Mouse (Mus musculus): ENCODE results near the gene Npas2. TPM values are rescaled to one million over a fixed set of nuclear protein-coding genes. Genes with fewer than 3 reads are reported as not detected.
A peak's percentile ranks its signal among the peaks of the same experiment; 100 is the strongest.

Gene Npas2
- polyA plus RNA-seq, 1 experiment from 2014 or later, result 0.59 TPM

GRCm38 (mm10) chr1:39194959-39195358, 1.4 kb downstream of the Npas2 start:
- peak overlapping the region; percentile 67; the same call in 1 of the 2 replicates for H3K4me3 ChIP-seq (ENCODE audit: low read depth, low read length)
- TF ChIP-seq CTCF (IDR thresholded peaks at IDR 0.05; ENCODE audit: low read depth), result no peak
- no peak for ATAC-seq (ENCODE audit: insufficient read depth)
- peaks cover 37% of the 10 kb centered on the region for H3K27me3 ChIP-seq (ENCODE audit: insufficient read depth, low read length)
- no peak overlapping the region for H3K27ac ChIP-seq (ENCODE audit: low read depth)
- no peak overlapping the region for H3K9ac ChIP-seq
- H3K36me3 ChIP-seq (ENCODE audit: insufficient read depth), result no peaks in the 10 kb centered on the region
- no peak for DNase-seq
- peak overlapping the region; percentile 99 for H3K4me2 ChIP-seq
- no peaks in the 10 kb centered on the region for H3K9me3 ChIP-seq (ENCODE audit: low read depth, low read length)
- 3% methylated on average over 11 of the region's 11 CpGs for WGBS
- H3K4me1 ChIP-seq (ENCODE audit: insufficient read depth), result peaks cover 8% of the 10 kb centered on the region; the same call in 1 of the 2 replicates

GRCm38 (mm10) chr1:39196126-39196525, 2.6 kb downstream of the Npas2 start:
- H3K4me1 ChIP-seq (ENCODE audit: insufficient read depth), result peaks cover 8% of the 10 kb centered on the region; the same call in 1 of the 2 replicates
- no peak overlapping the region for H3K4me2 ChIP-seq
- no peaks in the 10 kb centered on the region for H3K9me3 ChIP-seq (ENCODE audit: low read depth, low read length)
- no peak overlapping the region for H3K27ac ChIP-seq (ENCODE audit: low read depth)
- peaks cover 37% of the 10 kb centered on the region for H3K27me3 ChIP-seq (ENCODE audit: insufficient read depth, low read length)
- no peak overlapping the region for H3K9ac ChIP-seq
- no peak for TF ChIP-seq CTCF (IDR thresholded peaks at IDR 0.05; ENCODE audit: low read depth)
- 35% methylated on average over 6 of the region's 6 CpGs for WGBS
- no peak overlapping the region for H3K4me3 ChIP-seq (ENCODE audit: low read depth, low read length)
- DNase-seq (no peak), ATAC-seq (ENCODE audit: insufficient read depth) (no peak)
- H3K36me3 ChIP-seq (ENCODE audit: insufficient read depth), result no peaks in the 10 kb centered on the region

DNA sequence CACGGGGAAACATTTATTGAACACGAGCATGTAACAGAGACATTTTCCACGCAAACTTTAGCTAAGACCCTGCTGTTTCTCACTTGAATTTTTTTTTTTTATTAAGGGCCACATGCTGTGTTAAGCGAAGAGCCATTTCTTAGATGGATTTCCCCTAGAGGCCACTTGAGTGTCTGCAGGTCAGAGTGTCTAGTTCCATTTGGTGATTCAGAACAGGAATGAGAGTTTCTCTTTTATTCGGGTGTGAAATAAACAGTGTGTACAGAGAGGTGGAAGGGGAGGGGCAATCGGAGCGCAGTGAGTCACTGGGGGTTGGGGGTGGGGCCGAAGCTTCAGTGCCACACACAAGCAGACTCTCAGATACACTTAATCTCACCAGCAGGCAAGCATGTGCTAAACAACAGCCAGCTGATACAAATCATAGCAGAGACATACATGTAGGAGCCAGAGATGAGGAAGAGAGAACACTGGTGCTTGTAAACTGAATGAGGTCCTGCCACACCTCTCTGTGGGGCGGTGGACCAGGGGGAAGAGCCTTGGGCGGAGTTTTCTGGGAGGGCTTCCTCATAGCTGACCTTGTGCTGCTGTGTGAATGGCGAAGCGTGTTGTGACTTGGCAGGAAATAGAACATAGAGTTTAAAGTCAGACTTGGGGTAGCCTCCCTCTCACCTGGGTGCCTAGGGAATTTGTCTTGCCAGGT, 3.3 kb downstream of the Npas2 start:
- no peak for ATAC-seq (ENCODE audit: insufficient read depth)
- no peak overlapping the region for H3K27ac ChIP-seq (ENCODE audit: low read depth)
- 38% methylated on average over 12 of the region's 12 CpGs for WGBS

GRCm38 (mm10) chr1:39205021-39205420, 11.5 kb downstream of the Npas2 start:
- TF ChIP-seq CTCF (IDR thresholded peaks at IDR 0.05; ENCODE audit: low read depth), result no peak
- Histone ChIP-seq H3K27ac (ENCODE audit: low read depth) (no peak overlapping the region), H3K4me2 (no peak overlapping the region), H3K9me3 (ENCODE audit: low read depth, low read length) (no peaks in the 10 kb centered on the region), H3K27me3 (ENCODE audit: insufficient read depth, low read length) (no peaks in the 10 kb centered on the region), H3K36me3 (ENCODE audit: insufficient read depth) (no peaks in the 10 kb centered on the region), H3K4me3 (ENCODE audit: low read depth, low read length) (no peak overlapping the region), H3K4me1 (ENCODE audit: insufficient read depth) (no peaks in the 10 kb centered on the region), H3K9ac (no peak overlapping the region)
- ATAC-seq (ENCODE audit: insufficient read depth), result no peak
- no peak for DNase-seq
- 65% methylated on average over 10 of the region's 10 CpGs for WGBS

More for the DNA sequence above, 3.3 kb downstream of the Npas2 start:
- no peak overlapping the region for H3K4me2 ChIP-seq
- H3K4me1 ChIP-seq (ENCODE audit: insufficient read depth), result peaks cover 8% of the 10 kb centered on the region; the same call in 1 of the 2 replicates
- no peaks in the 10 kb centered on the region for H3K9me3 ChIP-seq (ENCODE audit: low read depth, low read length)
- H3K27me3 ChIP-seq (ENCODE audit: insufficient read depth, low read length), result peaks cover 37% of the 10 kb centered on the region
- peak; percentile 40 for TF ChIP-seq CTCF (IDR thresholded peaks at IDR 0.05; ENCODE audit: low read depth)
- no peak overlapping the region for H3K9ac ChIP-seq
- H3K36me3 ChIP-seq (ENCODE audit: insufficient read depth), result no peaks in the 10 kb centered on the region
- no peak overlapping the region for H3K4me3 ChIP-seq (ENCODE audit: low read depth, low read length)
- peak; percentile 21 for DNase-seq

DNA sequence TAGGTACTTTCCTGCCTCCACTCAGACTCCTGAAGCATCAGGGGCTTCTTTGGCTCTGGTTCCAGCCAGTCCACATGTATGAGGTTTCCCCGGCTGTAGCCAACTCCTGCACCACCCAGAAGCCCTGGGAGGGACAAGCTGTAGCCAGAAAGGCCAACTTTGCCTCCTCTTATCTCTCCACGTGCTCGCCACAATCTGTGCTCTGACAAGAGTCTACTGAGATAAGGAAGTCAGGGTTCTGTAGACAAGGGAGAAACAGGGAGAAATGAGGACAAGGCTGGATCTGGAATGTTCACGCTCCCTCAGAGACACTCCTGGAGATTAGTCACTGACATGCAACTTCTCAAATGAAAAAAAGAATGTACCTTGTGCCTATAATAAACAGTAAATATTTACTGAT, 12.2 kb downstream of the Npas2 start:
- WGBS, result 39% methylated on average over 4 of the region's 4 CpGs
- no peak overlapping the region for H3K27ac ChIP-seq (ENCODE audit: low read depth)
- no peaks in the 10 kb centered on the region for H3K36me3 ChIP-seq (ENCODE audit: insufficient read depth)
- H3K4me1 ChIP-seq (ENCODE audit: insufficient read depth), result no peaks in the 10 kb centered on the region
- no peak overlapping the region for H3K4me2 ChIP-seq
- H3K27me3 ChIP-seq (ENCODE audit: insufficient read depth, low read length), result no peaks in the 10 kb centered on the region
- H3K9me3 ChIP-seq (ENCODE audit: low read depth, low read length), result no peaks in the 10 kb centered on the region
- ATAC-seq (ENCODE audit: insufficient read depth) (no peak), DNase-seq (no peak)
- no peak for TF ChIP-seq CTCF (IDR thresholded peaks at IDR 0.05; ENCODE audit: low read depth)
- no peak overlapping the region for H3K9ac ChIP-seq
- no peak overlapping the region for H3K4me3 ChIP-seq (ENCODE audit: low read depth, low read length)

- Histone ChIP-seq H3K4me1 (ENCODE audit: insufficient read depth) (no peaks in the 10 kb centered on the region), H3K36me3 (ENCODE audit: insufficient read depth) (no peaks in the 10 kb centered on the region), H3K27ac (ENCODE audit: low read depth) (no peak overlapping the region), H3K9ac (no peak overlapping the region), H3K9me3 (ENCODE audit: low read depth, low read length) (no peaks in the 10 kb centered on the region), H3K27me3 (ENCODE audit: insufficient read depth, low read length) (no peaks in the 10 kb centered on the region), H3K4me2 (no peak overlapping the region), H3K4me3 (ENCODE audit: low read depth, low read length) (no peak overlapping the region)
- WGBS, result 28% methylated on average over 7 of the region's 7 CpGs
- TF ChIP-seq CTCF (IDR thresholded peaks at IDR 0.05; ENCODE audit: low read depth), result no peak
- DNase-seq, result peak; percentile 13
- ATAC-seq (ENCODE audit: insufficient read depth), result no peak
These were observed 13.4 kb downstream of the Npas2 start for GRCm38 (mm10) chr1:39206942-39207341.

DNA sequence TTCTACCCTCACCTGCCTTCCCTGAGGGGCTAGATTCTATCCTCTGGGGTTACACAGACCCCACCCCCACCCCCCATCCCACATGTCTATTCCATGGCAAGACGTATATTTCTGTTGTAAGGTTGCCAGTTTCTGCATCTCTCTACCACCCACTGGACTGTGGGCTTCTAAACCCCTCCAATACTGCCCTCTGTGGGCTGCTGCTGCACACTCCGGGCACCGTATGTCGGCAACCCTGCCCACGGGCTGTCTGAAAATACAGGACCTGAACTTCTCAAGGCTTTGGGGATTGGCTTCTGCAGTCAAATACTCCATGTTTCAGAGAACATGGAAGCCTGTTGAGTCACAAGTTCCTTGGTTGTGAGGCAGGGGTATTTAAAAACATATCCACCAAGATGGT, 17.4 kb downstream of the Npas2 start:
- Histone ChIP-seq H3K27ac (ENCODE audit: low read depth) (no peak overlapping the region), H3K4me2 (no peak overlapping the region), H3K4me3 (ENCODE audit: low read depth, low read length) (no peak overlapping the region), H3K4me1 (ENCODE audit: insufficient read depth) (no peaks in the 10 kb centered on the region), H3K9ac (no peak overlapping the region), H3K36me3 (ENCODE audit: insufficient read depth) (no peaks in the 10 kb centered on the region), H3K9me3 (ENCODE audit: low read depth, low read length) (no peaks in the 10 kb centered on the region), H3K27me3 (ENCODE audit: insufficient read depth, low read length) (no peaks in the 10 kb centered on the region)
- DNase-seq (peak; percentile 22), ATAC-seq (ENCODE audit: insufficient read depth) (no peak)
- WGBS, result 79% methylated on average over 5 of the region's 5 CpGs
- TF ChIP-seq CTCF (IDR thresholded peaks at IDR 0.05; ENCODE audit: low read depth), result peak; percentile 45
